Mouse (Mus musculus): ENCODE data around the gene Otx2.

DNA sequence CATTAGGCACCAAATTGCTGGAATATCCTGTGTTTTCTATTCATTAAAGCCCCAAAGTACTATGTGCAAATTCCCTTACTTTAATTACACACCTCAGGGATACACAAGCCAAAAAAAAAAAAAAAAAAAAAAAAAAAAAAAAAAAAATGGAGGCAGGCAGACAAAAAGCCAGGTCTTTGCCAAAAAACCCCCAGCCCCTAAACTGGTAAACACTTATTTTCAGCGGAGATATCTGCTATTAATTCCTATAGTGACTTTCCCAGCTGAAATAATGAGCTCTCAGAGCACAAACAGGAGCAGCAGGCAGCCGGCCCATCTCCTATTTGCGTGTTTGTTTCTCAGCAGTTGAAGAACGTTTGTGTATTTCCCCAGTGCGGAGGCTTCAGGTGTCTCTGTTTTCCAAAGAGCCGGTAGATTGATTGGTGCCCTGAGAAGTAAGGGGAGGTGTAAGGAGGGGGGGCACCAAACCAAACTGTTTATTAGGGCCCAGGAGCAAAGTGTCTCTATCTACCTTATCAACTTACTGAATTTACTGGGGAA lies 34.3 kb upstream of the Otx2 start:
- TF ChIP-seq CTCF (IDR thresholded peaks at IDR 0.05; ENCODE audit: extremely low read depth, insufficient read depth, insufficient read length, insufficient replicate concordance) (no peak), POLR2A (IDR thresholded peaks at IDR 0.05; ENCODE audit: low read depth, low read length) (no peak)
